Mouse (Mus musculus): ENCODE results near the gene Otud7b.
"Not testable (repeated sequence)": the region's sequence is repeated elsewhere in the genome, so short reads cannot be mapped to it uniquely, and the experiment has no call there.

The Otud7b gene

GRCm38 (mm10) chr3:96179531-96179930 is 75.2 kb downstream of the Otud7b start:
- DNase-seq (ENCODE audit: low spot score in 2 of 2), result no peak

- DNase-seq (ENCODE audit: low spot score in 2 of 2), result no peak
Measured at GRCm38 (mm10) chr3:96180727-96181477, 76.6 kb downstream of the Otud7b start, which contains the start of gene Sv2a. TSS of gene Sv2a (plus strand) at chr3:96181151.

GRCm38 (mm10) chr3:96181510-96182381 is 77.4 kb downstream of the Otud7b start:
- DNase-seq (ENCODE audit: low spot score in 2 of 2), result no peak

GRCm38 (mm10) chr3:96182382-96182776 is 78.1 kb downstream of the Otud7b start:
- no peak for DNase-seq (ENCODE audit: low spot score in 2 of 2)

DNA sequence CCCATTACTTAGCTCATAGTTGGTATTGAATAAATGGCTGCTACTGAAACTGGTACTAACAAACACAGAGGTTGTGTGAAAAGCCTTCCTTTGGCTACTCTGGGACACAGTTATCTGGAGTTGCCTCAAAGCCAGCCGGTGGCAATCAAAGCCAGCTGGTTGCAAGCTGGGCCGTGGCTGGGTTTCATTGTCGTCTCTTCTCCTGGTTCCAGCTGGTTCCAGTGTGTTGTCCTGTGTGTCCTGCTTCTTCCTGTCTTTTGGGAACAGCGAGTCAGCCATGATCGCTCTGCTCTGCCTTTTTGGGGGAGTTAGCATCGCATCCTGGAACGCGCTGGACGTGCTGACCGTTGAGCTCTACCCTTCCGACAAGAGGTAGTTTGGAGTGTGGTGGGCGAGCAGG is 88.7 kb downstream of the Otud7b start:
- peak in 1 of 2 experiments; percentile 57 for DNase-seq (ENCODE audit: low spot score in 2 of 2)

GRCm38 (mm10) chr3:96194966-96195365 is 90.6 kb downstream of the Otud7b start:
- no peak for DNase-seq (ENCODE audit: low spot score in 2 of 2)

DNA sequence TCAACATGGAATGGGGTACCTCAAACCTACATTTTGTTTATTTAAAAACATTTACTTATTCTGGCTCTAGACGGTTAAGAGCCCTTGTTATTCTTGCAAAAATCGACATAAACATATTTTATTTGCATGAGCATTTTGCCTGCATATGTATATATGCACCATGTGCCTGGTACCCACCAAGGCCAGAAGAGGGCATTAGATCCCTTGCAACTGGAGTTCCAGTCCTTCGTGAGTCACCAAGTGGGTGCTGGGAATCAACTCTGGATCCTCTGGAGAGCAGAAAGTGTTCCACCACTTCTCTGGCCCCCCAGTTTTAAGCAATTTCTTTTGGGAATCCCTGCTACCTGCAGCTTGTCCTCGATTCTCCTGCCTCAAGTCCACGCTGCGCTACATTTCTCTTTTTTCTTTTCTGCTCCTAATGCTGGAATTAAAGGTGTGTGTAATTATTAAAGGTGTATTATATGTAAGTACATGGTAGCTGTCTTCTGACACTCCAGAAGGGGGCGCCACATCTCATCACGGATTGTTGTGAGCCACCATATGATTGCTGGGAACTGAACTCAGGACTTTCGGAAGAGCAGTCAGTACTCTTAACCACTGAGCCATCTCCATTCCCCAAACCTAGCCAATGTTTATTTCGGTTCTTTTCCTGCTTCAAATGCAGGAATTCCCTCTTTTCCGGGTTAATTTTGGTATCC is 91.4 kb downstream of the Otud7b start:
- DNase-seq (ENCODE audit: low spot score in 2 of 2), result no peak

DNA sequence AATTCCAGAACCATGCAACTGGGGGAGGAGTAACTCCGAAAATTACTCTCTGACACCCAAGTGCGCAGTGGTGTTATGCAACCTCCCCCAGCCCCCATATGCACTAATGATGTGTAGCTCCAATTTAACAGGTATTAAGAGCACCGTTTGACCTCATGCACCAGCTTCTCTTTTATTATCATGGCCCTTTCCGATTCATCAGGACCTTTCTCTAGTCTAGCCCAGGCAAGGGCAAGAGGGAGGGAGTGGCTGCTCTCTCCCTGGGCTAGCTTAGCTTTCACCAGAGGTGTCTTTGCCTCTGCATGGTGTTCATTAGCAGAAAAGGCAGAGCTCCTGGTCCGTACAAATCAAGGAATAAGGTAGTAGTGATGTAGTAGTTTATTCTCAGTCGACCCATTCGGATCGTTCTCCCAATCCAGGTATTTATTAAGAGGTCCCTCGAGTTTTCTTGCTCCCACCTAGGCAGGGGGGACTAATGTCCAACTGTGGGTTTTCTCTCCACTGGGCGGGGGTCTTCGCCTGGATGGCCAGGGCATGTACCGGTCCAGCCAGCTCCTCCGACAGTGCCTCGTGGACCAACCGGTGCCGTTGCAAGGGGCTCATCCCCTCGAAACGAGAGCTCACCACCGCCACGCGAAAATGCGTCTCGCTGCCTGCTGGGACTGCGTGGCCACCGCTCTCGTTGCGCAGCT is 92.3 kb downstream of the Otud7b start:
- no peak for DNase-seq (ENCODE audit: low spot score in 2 of 2)

GRCm38 (mm10) chr3:96197129-96197749 is 92.9 kb downstream of the Otud7b start:
- DNase-seq (ENCODE audit: low spot score in 2 of 2), result peak; percentile 82 to 88

DNA sequence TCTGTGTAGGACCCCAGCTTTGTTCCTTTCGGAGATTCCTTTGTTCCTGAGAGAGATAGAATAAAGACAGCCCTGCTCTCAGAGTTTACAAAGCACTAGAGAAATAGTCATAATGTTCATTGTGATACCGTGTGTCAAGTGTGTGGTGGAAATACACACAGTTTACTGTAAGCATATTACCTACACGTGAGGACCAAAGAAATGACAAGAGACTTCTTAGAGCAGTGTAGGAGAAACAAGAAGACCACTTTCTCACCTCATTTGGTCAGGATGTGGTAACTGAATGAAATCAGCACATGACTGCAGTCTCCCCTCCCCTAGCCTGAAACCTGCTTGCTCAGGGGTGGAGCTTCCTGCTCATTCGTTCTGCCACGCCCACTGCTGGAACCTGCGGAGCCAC is 93.9 kb downstream of the Otud7b start:
- no peak for DNase-seq (ENCODE audit: low spot score in 2 of 2)

DNA sequence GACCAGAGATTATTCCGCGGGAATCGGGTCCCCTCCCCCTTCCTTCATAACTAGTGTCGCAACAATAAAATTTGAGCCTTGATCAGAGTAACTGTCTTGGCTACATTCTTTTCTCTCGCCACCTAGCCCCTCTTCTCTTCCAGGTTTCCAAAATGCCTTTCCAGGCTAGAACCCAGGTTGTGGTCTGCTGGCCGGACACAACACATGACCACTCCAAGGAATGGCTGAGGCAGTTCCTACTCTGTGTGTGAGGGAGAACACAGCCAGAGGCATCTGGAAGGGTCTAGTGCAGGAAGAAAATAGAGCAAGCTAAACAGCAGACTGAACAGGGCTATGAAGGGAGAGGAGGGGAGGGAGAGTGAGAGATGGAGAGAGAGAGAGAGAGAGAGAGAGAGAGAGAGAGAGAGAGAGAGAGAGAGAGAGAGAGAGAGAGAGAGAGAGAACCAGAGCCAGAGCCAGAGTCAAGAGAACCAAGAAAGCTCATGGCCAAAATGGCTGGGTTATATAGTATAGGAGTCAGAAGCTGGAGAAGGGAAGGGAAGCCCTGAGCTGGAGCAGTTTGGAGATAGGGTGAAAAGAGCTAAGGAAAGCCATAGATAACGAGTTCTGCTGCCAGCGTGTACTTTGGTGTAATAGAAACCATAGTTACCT is 94.4 kb downstream of the Otud7b start:
- DNase-seq (ENCODE audit: low spot score in 2 of 2), result not testable (repeated sequence)

GRCm38 (mm10) chr3:96199731-96200130 is 95.4 kb downstream of the Otud7b start:
- DNase-seq (ENCODE audit: low spot score in 2 of 2), result no peak

DNA sequence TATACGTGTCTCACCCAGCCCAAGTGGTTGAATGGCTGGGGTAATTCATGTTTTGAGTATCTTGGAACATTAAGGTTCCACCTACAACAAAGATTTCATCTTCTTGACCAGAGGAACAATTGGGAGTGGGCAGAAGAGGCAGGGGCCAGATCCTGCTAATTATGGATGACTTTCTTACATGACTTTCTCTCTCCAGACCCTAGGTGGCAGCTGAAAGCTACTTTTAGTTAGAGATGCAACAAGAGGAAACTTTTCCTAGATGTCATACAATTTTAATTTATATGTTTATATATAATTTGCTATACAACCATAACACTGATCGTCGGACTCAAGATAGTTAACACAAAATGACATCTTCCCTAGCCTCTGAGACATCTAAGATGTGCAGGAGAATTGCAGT is 103.5 kb downstream of the Otud7b start:
- no peak for DNase-seq (ENCODE audit: low spot score in 2 of 2)

- no peak for DNase-seq (ENCODE audit: low spot score in 2 of 2)
Measured at GRCm38 (mm10) chr3:96209242-96209641, 104.9 kb downstream of the Otud7b start.

Measured in spleen, postnatal 4 days (tissue).